Mouse (Mus musculus) liver, postnatal 0 days (tissue): ENCODE data around the gene Susd5. TPM values are rescaled to one million over a fixed set of nuclear protein-coding genes. Genes with fewer than 3 reads are reported as not detected.

Source experiments
- ATAC-seq: fragments of 200-750 bp; cut with Nextera tagmentation; 2 replicates; pipeline ENCODE4 v1.8.0; 2017; ENCODE audit warnings: mild to moderate bottlenecking, moderate library complexity
- DNase-seq: peaks from one replicate; pipeline ENCODE4 v3.0.0-alpha.2; 2016
- H3K27ac ChIP-seq: fragments of 300-500 bp; sonication (generic); 2 replicates; pipeline ENCODE4 v1.5.1; 2014; ENCODE audit warnings: antibody characterized with exemption, moderate library complexity, mild to moderate bottlenecking, low read depth
- H3K27me3 ChIP-seq: fragments of 300-500 bp; sonication (generic); 2 replicates; pipeline ENCODE4 v1.6.1; 2014; ENCODE audit warnings: low read length, control low read depth, mixed read lengths; ENCODE audit not compliant: insufficient read depth
- H3K36me3 ChIP-seq: fragments of 300-500 bp; sonication (generic); replicated peaks from 2 replicates; pipeline ENCODE4 v1.6.1; 2014; ENCODE audit warnings: mild to moderate bottlenecking, control low read depth, low read length, moderate library complexity, mixed read lengths; ENCODE audit not compliant: insufficient read depth
- H3K4me1 ChIP-seq: fragments of 300-500 bp; sonication (generic); 2 replicates; pipeline ENCODE4 v1.6.1; 2014; ENCODE audit warnings: antibody characterized with exemption, mild to moderate bottlenecking, control low read depth; ENCODE audit not compliant: insufficient read depth
- H3K4me2 ChIP-seq: fragments of 300-500 bp; sonication (generic); 2 replicates; pipeline ENCODE4 v1.6.1; 2014; ENCODE audit warnings: low read depth, mild to moderate bottlenecking, low read length, moderate library complexity, mixed read lengths
- H3K4me3 ChIP-seq: fragments of 300-500 bp; sonication (generic); 2 replicates; pipeline ENCODE4 v1.5.1; 2014; ENCODE audit warnings: low read depth, low read length
- H3K9ac ChIP-seq: fragments of 300-500 bp; sonication (generic); replicated peaks from 2 replicates; pipeline ENCODE4 v1.6.1; 2014; ENCODE audit warnings: mild to moderate bottlenecking, moderate library complexity
- H3K9me3 ChIP-seq: fragments of 300-500 bp; sonication (generic); 2 replicates; pipeline ENCODE4 v1.6.1; 2016; ENCODE audit warnings: mild to moderate bottlenecking, control low read depth, low read length, mixed read lengths
- CTCF ChIP-seq: sonication (generic); IDR thresholded peaks from 2 replicates; pipeline ENCODE4 v1.5.1; 2016; ENCODE audit warnings: antibody characterized with exemption, low read depth
- EP300 ChIP-seq: IDR thresholded peaks from 2 replicates; pipeline ENCODE4 v1.6.1; 2016; ENCODE audit warnings: antibody characterized with exemption, low read depth, mild to moderate bottlenecking
- WGBS: fragments of 180-500 bp; shearing (Covaris S2); extraction: QIAGEN DNeasy Blood & Tissue Kit; methylation state at CpG from one replicate; pipeline ENCODE4 v1.1.7; 2014; ENCODE audit not compliant: insufficient replicate concordance; 5-methylcytosine and 5-hydroxymethylcytosine counted together
- polyA plus RNA-seq: library from polyadenylated mRNA; unstranded; fragments of >200 nt; fragmentation: Nextera tagmentation; extraction: Ambion mirVana; gene quantifications from 2 replicates; pipeline ENCODE4 v1.2.1, GENCODE M21; 2015

Susd5 gene
- polyA plus RNA-seq, 1 experiment from 2014 or later: not detected

DNA sequence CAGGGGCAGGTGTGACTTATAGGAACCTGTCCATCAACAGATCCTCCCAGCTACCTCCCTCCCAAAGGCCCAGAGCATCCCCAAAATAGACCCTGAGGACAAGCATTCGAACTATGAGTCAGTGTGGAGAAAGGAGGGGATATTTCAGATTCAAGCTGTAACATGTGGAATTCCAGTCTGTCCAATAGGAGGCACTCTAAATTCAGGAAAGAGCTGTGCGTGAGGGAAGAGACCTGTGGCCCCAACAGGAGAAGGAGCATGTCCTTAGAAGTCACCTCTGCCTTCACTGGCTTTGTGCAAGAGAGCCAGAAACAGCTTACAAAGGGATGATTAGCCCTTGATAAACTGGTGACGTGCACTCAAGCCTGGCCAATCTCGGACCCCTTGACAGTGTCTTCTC, 16.0 kb upstream of the Susd5 start:
- H3K4me3 ChIP-seq: no peak overlapping the region
- H3K9ac ChIP-seq: no peak overlapping the region
- H3K4me1 ChIP-seq: no peaks in the 10 kb centered on the region
- DNase-seq: no peak
- no peak for TF ChIP-seq CTCF
- TF ChIP-seq EP300: no peak
- no peaks in the 10 kb centered on the region for H3K9me3 ChIP-seq
- 67% methylated on average over 4 of the region's 4 CpGs for WGBS
- ATAC-seq: no peak
- H3K4me2 ChIP-seq: no peak overlapping the region
- no peaks in the 10 kb centered on the region for H3K36me3 ChIP-seq
- H3K27ac ChIP-seq: no peak overlapping the region
- no peaks in the 10 kb centered on the region for H3K27me3 ChIP-seq

DNA sequence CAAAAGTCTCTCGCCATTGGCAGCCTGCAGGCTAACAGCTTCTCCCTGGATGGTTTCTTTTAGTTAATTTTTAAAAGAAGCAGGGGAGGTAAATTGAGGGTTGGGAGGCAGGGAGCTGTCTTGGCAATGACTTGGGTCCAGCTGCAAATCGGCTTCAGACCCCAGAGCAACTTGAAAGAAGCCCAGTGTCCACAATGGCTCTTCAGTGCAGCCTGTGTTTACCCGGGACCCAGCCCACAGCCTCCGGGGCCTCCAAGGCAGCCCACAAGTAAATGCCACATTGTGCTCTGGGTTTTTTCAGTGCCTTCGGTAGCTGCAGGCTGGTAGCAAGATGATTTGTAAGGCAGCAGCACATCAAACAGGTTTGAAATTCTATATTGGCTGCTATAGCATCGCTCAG, 14.4 kb upstream of the Susd5 start:
- Histone ChIP-seq H3K27ac (no peak overlapping the region), H3K9ac (no peak overlapping the region), H3K4me2 (no peak overlapping the region), H3K4me3 (no peak overlapping the region), H3K9me3 (no peaks in the 10 kb centered on the region), H3K27me3 (no peaks in the 10 kb centered on the region), H3K4me1 (no peaks in the 10 kb centered on the region), H3K36me3 (no peaks in the 10 kb centered on the region)
- ATAC-seq: no peak
- WGBS: 52% methylated on average over 6 of the region's 6 CpGs
- no peak for TF ChIP-seq EP300
- TF ChIP-seq CTCF: no peak
- no peak for DNase-seq

DNA sequence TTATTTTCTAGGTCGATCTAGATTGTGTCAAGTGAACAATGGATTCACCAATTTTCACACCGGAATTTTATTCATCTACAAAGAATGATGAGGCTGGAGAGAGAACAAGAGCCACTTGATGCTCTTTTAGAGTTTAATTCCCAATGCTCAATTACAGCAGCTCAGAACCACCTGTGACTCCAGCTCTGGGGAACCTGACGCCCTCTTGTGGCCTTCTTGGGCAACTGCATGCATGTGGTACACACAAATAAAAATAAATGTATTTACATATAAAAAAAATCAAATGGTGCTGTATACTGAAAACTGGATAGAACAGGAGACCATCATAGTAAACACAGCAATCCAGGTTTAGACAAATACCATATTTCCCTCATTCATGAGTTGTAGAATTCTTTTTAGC, 12.5 kb upstream of the Susd5 start:
- Histone ChIP-seq H3K9me3 (no peaks in the 10 kb centered on the region), H3K27ac (no peak overlapping the region), H3K36me3 (no peaks in the 10 kb centered on the region), H3K4me2 (no peak overlapping the region), H3K4me1 (no peaks in the 10 kb centered on the region), H3K9ac (no peak overlapping the region), H3K27me3 (no peaks in the 10 kb centered on the region), H3K4me3 (no peak overlapping the region)
- DNase-seq: no peak
- WGBS: 47% methylated on average over 3 of the region's 3 CpGs
- TF ChIP-seq EP300: no peak
- TF ChIP-seq CTCF: peak; percentile 67
- ATAC-seq: no peak

DNA sequence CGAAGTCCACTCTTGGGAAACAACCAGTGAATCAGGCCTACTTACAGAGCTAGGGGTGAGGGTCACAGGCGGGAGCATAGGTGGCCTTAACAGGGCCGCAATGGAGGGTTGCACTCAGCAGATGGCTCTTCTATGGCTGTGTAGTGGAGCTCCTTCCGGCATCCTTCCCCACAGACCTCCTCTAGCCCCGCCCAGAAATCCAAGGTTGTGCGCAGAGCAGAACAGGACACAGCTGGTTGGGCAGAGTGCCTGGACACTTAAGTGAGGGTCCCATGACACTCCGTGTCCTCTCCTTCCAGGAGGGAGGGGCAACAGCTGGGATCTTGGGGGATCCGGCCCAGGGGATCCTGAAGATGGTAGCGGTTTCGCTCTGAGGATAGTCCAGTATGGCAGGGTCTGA, 10.9 kb upstream of the Susd5 start, which contains the start of gene Fbxl2:
TSS of gene Fbxl2 (minus strand) at position 164 of the 400 bp plus-strand sequence.
- no peaks in the 10 kb centered on the region for H3K4me1 ChIP-seq
- H3K36me3 ChIP-seq: no peaks in the 10 kb centered on the region
- TF ChIP-seq EP300 (no peak), CTCF (no peak)
- H3K27ac ChIP-seq: no peak within 1 kb of the TSS
- WGBS: 78% methylated on average over 10 of the region's 10 CpGs
- no peak within 1 kb of the TSS for H3K4me2 ChIP-seq
- DNase-seq (no peak), ATAC-seq (no peak)
- H3K4me3 ChIP-seq: no peak within 1 kb of the TSS
- H3K9ac ChIP-seq: no peak within 1 kb of the TSS
- H3K27me3 ChIP-seq: no peaks in the 10 kb centered on the region
- H3K9me3 ChIP-seq: no peaks in the 10 kb centered on the region

DNA sequence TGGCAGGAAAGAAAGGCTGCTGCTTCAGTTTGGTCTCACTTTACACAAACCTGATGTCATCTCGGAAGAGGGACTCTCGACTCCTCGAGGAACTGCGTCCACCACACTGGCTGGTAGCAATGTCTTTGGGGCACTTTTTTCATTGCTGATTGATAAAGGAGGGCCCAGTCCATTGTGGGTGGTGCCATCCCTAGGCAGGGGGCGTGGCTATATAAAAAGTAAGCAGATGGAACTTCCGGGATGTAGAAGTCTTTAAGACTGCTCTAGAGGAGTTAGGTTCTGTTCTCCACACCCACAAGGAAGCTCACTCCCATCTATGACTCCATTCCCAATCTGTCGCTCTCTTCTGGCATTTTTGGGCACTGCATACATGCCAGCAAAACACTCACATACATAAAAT, 10.3 kb upstream of the Susd5 start:
- 82% methylated on average over 7 of the region's 7 CpGs for WGBS
- no peak for TF ChIP-seq CTCF
- TF ChIP-seq EP300: no peak
- H3K27me3 ChIP-seq: no peaks in the 10 kb centered on the region
- H3K4me1 ChIP-seq: no peaks in the 10 kb centered on the region
- ATAC-seq (no peak), DNase-seq (no peak)
- no peaks in the 10 kb centered on the region for H3K9me3 ChIP-seq
- no peak overlapping the region for H3K4me2 ChIP-seq
- H3K4me3 ChIP-seq: no peak overlapping the region
- no peak overlapping the region for H3K9ac ChIP-seq
- H3K27ac ChIP-seq: no peak overlapping the region
- no peaks in the 10 kb centered on the region for H3K36me3 ChIP-seq

DNA sequence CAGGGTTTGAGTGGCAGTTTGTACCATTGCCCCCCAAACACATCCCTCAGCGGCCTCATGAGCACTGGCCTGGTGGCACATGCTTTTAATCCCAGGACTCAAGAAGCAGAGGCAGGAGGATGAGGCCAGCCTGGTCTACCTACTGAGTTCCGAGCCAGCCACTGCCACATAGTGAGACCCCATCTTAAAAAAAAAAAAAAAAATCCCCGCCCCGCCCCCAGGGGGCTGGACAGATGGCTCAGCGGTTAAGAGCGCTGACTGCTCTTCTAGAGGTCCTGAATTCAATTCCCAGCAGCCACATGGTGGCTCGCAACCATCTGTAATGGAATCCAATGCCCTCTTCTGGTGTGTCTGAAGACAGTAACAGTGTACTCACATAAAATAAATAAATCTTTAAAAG, 6.8 kb upstream of the Susd5 start:
- no peak for ATAC-seq
- TF ChIP-seq EP300: no peak
- TF ChIP-seq CTCF: no peak
- Histone ChIP-seq H3K4me3 (no peak overlapping the region), H3K4me2 (no peak overlapping the region), H3K9ac (no peak overlapping the region), H3K36me3 (no peaks in the 10 kb centered on the region), H3K27me3 (no peaks in the 10 kb centered on the region), H3K27ac (no peak overlapping the region), H3K4me1 (no peaks in the 10 kb centered on the region), H3K9me3 (no peaks in the 10 kb centered on the region)
- WGBS: 77% methylated on average over 7 of the region's 7 CpGs
- no peak for DNase-seq

DNA sequence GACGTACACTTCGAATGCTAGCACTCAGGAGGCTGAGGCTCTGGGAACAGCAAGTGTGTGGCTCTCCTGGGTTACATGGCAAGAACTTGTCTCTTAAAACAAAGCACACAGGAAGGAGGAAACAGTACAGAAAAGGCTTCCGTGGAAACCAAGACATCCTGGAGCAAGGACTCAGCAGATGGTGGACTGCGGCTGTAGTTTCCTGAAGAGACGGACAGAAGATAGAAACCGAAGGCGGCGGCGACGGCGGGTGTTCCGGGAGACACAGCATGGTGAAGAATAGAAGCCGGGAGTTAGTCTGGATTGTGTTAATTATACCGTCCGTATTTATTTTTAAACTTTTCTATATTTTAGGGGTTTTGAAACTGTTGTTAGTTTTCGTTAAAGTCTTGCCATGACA, 6.2 kb upstream of the Susd5 start:
- Histone ChIP-seq H3K36me3 (no peaks in the 10 kb centered on the region), H3K4me1 (no peaks in the 10 kb centered on the region), H3K9me3 (no peaks in the 10 kb centered on the region), H3K4me2 (peak overlapping the region; percentile 18; the same call in 1 of the 2 replicates), H3K27ac (no peak overlapping the region), H3K4me3 (no peak overlapping the region), H3K27me3 (peaks cover 5% of the 10 kb centered on the region; the same call in 1 of the 2 replicates), H3K9ac (no peak overlapping the region)
- no peak for TF ChIP-seq EP300
- TF ChIP-seq CTCF: no peak
- ATAC-seq: no peak
- 79% methylated on average over 16 of the region's 16 CpGs for whole genome bisulfite sequencing
- no peak for DNase-seq
